Mouse (Mus musculus) cerebellum, postnatal 14 days (tissue): Measurements from ENCODE around the gene Sgca.

Experiments used
- DNase-seq, 2 experiments: peaks; one replicate each; pipeline ENCODE4 v3.0.0; 2021; ENCODE audit warnings: mixed read lengths in 2 of 2

Gene Sgca

GRCm38 (mm10) chr11:94942282-94943023 is 33.7 kb downstream of the Sgca start:
- DNase-seq = peak in 1 of 2 experiments; percentile 67

- no peak for DNase-seq
These were observed 34.4 kb downstream of the Sgca start for GRCm38 (mm10) chr11:94941776-94942175.

DNA sequence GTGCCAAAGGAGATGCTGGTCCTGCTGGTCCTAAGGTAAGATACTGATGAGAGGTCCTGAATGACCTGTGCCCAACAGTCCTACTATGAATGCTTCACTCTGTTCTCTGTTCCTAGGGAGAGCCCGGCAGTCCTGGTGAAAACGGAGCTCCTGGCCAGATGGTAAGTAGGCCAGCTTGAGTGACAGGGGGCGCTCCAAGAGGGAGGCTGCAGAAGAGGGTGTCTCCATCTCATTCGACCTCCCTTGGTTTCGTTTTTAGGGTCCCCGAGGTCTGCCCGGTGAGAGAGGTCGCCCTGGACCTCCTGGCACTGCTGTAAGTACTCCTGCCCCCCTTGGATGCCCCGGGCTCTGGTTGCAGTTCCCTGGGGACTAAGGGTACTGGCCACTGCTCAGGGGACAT is 35.0 kb downstream of the Sgca start:
- DNase-seq = no peak

- peak; percentile 82 to 86 for DNase-seq
These were observed 36.8 kb downstream of the Sgca start for GRCm38 (mm10) chr11:94939280-94939679.

- no peak for DNase-seq
These were observed 37.8 kb downstream of the Sgca start for GRCm38 (mm10) chr11:94938296-94938695.

DNA sequence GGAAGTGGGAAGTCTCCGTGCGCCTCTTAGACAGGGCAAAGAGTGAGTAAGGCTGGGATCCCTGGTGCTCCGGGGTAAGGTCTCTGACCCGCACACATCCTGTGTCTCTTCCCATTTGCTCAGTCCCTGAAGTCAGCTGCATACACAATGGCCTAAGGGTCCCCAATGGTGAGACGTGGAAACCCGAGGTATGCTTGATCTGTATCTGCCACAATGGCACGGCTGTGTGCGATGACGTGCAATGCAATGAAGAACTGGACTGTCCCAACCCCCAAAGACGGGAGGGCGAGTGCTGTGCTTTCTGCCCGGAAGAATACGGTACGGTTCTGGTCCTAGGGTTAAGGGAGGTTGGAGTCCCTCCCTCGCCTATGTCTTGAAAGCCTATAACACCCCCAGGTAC is 38.3 kb downstream of the Sgca start:
- DNase-seq = no peak

- DNase-seq = no peak
These were observed 38.8 kb downstream of the Sgca start for GRCm38 (mm10) chr11:94937335-94937781.

GRCm38 (mm10) chr11:94936851-94937295 is 39.3 kb downstream of the Sgca start:
- peak; percentile 95 to 96 for DNase-seq

DNA sequence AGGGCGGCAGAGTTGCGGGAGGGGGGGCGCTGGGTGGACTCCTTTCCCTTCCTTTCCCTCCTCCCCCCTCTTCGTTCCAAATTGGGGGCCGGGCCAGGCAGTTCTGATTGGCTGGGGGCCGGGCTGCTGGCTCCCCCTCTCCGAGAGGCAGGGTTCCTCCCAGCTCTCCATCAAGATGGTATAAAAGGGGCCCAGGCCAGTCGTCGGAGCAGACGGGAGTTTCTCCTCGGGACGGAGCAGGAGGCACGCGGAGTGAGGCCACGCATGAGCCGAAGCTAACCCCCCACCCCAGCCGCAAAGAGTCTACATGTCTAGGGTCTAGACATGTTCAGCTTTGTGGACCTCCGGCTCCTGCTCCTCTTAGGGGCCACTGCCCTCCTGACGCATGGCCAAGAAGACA is 40.1 kb downstream of the Sgca start, which contains the start of gene Col1a1:
Gene Col1a1 (plus strand): TSS at position 180 of the 400 bp plus-strand sequence.
- DNase-seq = no peak

- DNase-seq = no peak
These were observed 41.6 kb downstream of the Sgca start for GRCm38 (mm10) chr11:94934526-94934925.

GRCm38 (mm10) chr11:94933584-94933983 is 42.5 kb downstream of the Sgca start:
- DNase-seq = no peak

- DNase-seq = no peak
These were observed 46.0 kb downstream of the Sgca start for GRCm38 (mm10) chr11:94930151-94930550.

- no peak for DNase-seq
These were observed 46.5 kb downstream of the Sgca start for GRCm38 (mm10) chr11:94929599-94929998.

GRCm38 (mm10) chr11:94928820-94929219 is 47.3 kb downstream of the Sgca start:
- DNase-seq = peak; percentile 58 to 74

- no peak for DNase-seq
These were observed 48.3 kb downstream of the Sgca start for GRCm38 (mm10) chr11:94927771-94928291.

- no peak for DNase-seq
These were observed 49.7 kb downstream of the Sgca start for GRCm38 (mm10) chr11:94926431-94926830.

GRCm38 (mm10) chr11:94924977-94925376 is 51.1 kb downstream of the Sgca start:
- DNase-seq = no peak

- DNase-seq = no peak
These were observed 55.1 kb downstream of the Sgca start for GRCm38 (mm10) chr11:94920996-94921401.

GRCm38 (mm10) chr11:94917717-94918116 is 58.4 kb downstream of the Sgca start:
- no peak for DNase-seq

GRCm38 (mm10) chr11:94916477-94916876 is 59.6 kb downstream of the Sgca start:
- DNase-seq = no peak

GRCm38 (mm10) chr11:94915675-94916403 is 60.3 kb downstream of the Sgca start:
- no peak for DNase-seq

GRCm38 (mm10) chr11:94913302-94914090 is 62.6 kb downstream of the Sgca start:
- DNase-seq = peak; percentile 72 to 74
